Mouse (Mus musculus) lung, postnatal 4 days (tissue): ENCODE measurements around the gene Gzf1.

Source experiments
- DNase-seq, 2 experiments: peaks; one replicate each; pipeline ENCODE4 v3.0.0; 2021

Gene Gzf1

GRCm38 (mm10) chr2:148706409-148707201 lies 25.8 kb downstream of the Gzf1 start:
- no peak for DNase-seq

DNA sequence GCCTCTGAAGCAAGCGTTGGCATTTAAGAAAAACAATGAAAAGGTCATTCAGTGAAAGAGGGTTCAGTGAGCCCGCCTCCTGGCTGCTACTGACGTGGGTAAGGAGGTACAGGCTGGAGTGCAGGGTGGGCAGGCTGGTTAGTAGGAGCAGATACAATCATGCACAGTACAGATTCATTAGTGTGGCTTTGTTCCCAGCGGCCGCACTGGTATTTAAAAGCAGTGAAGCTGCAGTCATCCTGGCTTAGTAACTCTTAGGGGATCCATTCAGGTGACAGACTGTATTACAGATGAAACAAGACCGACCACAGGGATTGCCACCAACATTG lies 26.3 kb downstream of the Gzf1 start:
- no peak for DNase-seq

- DNase-seq, result no peak
Measured at GRCm38 (mm10) chr2:148712326-148712725, 31.5 kb downstream of the Gzf1 start.

DNA sequence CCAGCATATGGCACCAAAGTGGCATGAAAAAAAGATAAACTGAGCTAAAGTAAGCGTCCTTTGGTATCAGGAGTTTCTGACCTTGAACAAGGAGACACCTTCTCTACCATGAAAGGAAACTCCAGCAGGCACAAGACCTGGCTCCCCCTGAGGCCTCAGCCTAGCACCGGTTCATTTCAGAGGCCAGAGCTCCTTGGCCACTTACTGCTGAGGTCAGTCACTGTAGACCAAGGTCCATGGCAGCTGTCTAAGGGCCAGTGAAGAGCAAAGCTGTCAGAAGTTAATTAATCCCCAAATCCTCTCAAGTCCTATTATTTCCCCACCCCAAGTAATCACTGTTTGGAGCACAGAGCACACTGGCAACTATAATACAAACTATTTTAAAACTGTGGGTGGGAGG lies 36.2 kb downstream of the Gzf1 start:
- DNase-seq, result no peak

DNA sequence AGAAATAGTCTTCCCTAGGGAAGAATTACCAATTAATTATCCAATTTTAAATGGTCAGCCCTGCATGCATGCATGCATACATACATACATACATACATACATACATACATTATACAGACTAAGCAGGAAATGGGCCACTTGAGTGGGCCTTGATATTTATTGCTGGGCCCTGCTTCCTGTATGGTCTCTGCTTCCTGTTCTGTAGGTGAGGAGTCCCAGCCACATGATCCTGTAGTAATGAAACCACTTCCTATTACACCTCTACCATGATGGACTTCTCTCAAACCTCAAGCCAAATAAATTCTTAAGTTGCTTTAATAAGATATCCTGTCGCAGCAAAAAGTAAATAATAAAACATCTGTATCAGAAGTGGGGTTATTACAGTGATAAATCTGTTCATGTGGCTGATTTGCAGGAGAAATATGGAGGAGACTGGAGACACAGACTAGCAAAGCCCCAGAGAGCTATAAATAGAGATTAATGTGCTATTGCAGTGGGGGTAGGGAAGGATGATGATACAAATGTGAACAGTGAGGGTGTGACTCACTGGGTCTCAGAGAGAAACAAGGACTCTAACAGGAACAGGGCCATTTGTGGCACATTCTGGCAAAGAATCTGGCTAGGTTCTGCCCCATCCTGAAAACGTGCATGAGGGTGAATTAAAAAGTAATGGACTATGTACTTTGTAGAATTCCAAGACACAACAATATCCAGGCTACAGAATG lies 38.6 kb downstream of the Gzf1 start:
- no peak for DNase-seq

GRCm38 (mm10) chr2:148731614-148732326 lies 50.9 kb downstream of the Gzf1 start:
- peak in 1 of 2 experiments; percentile 13 for DNase-seq

DNA sequence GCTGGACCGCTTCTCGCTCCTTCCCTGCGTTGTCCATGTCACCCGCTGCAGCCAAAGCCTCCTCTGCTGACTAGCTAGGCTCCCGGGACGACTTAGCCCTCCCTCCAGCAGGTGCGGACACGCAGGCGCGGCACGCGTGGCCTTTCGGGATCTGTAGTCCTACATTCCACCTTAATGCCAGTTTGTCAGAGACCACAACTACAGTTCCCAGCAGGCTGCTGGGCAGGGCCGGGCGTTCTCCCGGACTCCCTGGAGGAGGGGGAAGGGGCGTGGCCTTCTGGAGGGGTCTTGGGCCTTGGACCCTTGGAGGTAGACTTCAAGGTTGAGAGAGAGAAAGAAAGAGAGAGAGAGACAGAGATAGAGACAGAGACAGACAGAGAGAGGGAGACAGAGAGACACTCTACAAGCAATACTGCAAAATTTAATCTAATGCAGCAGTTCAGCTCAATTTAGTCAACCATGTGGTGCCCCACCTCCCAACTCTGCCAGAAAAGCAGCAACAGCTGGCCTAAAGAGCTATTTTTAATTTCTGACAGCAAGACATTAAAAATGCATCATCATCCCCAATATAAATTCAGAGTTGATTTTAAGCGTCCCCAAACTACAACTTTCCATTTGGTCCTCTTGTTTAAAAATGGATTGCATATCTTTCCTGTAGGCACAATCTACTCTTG lies 51.6 kb downstream of the Gzf1 start, which contains the start of gene Napb:
TSS of gene Napb (minus strand) at position 141 of the 674 bp plus-strand sequence.
- DNase-seq, result peak; percentile 91 to 94
